Mouse (Mus musculus) adrenal gland, postnatal 14 days (tissue): ENCODE measurements at regions not wholly inside any gene's neighbourhood (a gene's known extent, or its start where the extent isn't known, plus 50 kb on each side); places are given as distances from the start of the nearest gene placed in this dataset.

Experiments used
- DNase-seq: peaks from one replicate; pipeline ENCODE4 v3.0.0; 2021; ENCODE audit warnings: mixed read lengths

GRCm38 (mm10) chr2:173418951-173419350 is 103.4 kb upstream of the 1700021F07Rik start:
- peak; percentile 63 for DNase-seq

DNA sequence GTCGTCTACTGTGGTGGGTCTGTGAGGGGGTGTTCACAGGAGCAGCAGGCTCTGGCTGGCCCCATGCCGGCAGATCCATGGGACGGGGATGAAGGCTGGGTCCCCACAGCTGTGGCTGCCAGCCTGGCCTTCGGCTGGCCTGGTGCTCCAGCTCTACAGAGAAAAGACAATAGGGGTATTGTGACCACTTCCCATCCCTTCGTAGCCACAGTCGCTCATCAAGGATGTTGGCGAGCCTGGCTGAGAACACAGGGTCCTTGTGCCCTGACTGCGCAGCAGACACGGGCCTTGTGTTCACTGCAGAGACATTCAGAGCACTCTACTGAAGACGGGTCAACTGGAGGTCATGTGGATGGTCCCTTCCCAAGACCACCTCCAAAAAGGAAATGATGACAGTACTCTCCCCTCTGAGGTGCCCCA is 102.4 kb upstream of the 1700021F07Rik start:
- DNase-seq = no peak

- no peak for DNase-seq
Measured at GRCm38 (mm10) chr2:173420481-173420880, 101.9 kb upstream of the 1700021F07Rik start.

DNA sequence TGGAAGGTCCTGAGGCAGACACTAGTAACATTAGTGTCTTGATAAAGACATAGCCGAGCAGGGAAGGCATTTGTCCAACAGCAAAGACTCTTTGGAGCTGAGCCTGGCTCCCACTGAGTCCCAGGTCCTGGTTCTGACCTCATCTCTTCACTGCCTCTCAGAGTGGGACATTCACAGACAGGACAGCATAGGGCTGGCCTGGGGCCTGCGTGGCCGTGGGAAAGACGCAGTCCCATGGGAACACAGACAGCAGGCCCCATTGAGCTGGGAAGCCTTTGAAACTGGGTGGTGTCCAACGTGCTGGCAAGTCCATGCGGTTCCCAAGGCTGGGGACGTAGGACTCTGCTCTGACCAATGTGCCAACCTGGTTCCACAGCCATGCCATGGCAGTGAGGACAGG is 97.5 kb upstream of the 1700021F07Rik start:
- no peak for DNase-seq

- no peak for DNase-seq
Measured at GRCm38 (mm10) chr2:173425754-173426153, 96.6 kb upstream of the 1700021F07Rik start.

GRCm38 (mm10) chr2:173426191-173427065 is 96.0 kb upstream of the 1700021F07Rik start:
- no peak for DNase-seq

DNA sequence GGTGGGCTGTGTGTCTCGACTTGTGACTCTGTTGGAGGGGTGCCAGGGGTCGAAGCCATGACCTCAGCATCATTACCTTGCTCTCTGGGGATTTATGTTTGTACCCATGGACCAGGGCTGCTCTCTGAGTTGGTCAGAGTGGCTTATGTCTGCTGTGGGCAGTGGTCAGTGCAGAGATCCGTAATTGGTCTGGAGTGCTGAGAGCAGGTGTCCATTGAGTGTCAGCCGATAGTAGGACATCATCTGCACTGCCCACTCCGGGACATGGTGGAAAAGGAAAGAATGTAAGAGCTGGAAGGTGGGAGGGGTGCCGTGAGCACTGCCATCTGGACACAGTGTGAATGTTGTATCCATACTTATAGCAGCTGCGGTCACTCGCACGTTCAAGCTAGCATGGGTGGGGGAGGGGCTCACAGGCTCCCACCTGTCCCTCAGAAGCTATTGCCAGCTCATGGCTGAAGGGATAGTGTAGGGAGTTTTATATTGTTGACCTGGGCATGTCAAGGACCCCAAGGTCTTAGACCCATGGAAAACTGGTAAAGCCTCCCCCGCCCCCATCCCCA is 94.4 kb upstream of the 1700021F07Rik start:
- no peak for DNase-seq

GRCm38 (mm10) chr2:173431841-173432240 is 90.5 kb upstream of the 1700021F07Rik start:
- no peak for DNase-seq

GRCm38 (mm10) chr2:173432258-173432657 is 90.1 kb upstream of the 1700021F07Rik start:
- DNase-seq = no peak

- DNase-seq = no peak
Measured at GRCm38 (mm10) chr2:173432886-173433624, 89.3 kb upstream of the 1700021F07Rik start.

DNA sequence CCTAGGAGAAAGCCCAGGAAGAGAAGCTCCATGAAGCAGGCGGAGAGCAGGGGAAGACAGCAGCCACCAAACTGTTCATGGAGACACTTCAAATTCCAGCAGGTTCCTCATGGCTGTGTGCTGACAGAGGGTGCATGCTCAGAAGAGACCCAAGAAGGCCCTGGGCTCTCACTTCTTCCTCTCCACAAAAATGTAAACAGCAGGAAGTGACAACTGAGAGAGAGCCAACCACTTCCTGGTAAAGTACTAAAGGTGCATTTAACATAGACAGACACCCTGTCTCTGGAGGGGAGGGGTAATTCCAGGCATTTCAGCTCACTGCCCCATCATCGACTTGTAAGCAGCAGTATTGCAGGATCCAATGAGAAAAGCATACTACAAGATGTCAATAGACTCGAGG is 85.8 kb upstream of the 1700021F07Rik start:
- DNase-seq = no peak

DNA sequence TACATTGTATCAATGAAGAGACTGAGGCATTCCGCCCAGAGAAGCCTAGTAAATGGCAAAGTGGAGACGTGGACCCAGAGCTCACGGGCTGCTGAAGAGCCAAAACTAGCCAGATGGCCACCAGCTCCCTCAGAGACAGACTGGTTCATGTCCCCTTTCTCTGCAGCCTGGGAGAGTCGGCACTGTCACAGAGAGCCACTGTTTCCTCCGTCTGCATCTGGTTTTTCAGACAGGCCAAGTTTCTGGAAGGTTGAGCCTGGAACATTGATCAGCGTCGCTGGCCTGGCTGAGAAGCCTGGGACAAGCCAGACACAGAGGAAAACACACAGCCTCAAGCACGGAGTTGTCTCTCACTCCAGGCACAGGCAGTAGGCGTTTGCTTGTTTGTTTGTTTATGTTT is 83.4 kb upstream of the 1700021F07Rik start:
- no peak for DNase-seq

DNA sequence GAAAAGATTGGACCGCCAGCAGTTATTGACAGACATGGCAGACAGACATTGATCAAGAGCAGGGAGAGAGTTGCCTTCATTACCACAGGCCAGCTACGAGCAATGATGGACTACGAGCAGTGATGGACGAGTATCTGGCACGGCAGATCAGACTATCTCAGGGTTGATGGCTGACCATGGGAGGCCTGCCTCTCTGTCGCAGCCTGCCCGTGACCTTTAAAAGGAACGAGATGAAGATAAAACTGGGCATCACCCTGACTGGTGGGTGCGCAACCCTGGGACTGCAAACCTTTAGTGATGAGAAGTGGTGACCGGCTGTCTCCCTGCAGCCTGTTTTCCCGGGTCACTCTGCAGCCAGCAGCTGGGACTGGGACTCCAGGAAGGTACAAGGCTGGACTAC is 80.3 kb upstream of the 1700021F07Rik start:
- peak; percentile 67 for DNase-seq

DNA sequence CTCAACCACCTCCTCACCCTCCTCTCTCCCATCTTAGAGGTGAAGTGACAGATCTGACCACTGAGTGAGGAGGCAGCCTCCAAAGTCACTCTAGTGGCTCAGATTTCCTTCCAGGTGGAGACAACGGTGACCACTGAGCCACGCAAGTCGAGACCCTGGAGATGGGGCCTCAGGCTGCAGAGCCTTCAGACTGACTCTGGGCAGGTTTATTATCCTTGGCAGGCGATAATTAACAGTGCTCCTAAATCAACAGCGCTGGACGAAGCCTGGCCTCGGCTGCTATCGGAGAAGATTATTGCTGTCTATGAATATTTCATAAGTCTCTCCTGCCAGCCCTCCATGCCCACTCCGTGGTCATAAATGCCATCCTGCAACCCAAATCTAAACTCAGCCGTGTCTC is 79.1 kb upstream of the 1700021F07Rik start:
- DNase-seq = no peak

DNA sequence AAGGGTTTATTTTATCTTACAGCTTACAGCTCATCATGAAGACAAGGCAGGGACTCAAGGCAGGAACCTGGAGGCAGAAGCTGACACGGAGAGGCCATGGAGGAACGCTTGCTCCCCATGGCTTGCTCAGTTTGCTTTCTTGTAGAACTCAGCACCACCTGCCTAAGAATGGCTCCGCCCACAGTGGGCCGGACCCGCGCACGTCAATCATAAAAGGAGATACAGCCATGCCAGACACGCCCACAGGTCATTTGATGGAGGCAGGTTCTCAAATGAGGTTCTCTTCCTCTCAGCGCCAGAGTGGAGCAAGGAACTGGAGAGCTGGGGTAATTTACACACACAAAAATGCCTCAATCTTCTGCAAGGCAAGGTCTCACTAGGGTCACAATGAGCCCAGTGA is 78.0 kb upstream of the 1700021F07Rik start:
- DNase-seq = no peak

DNA sequence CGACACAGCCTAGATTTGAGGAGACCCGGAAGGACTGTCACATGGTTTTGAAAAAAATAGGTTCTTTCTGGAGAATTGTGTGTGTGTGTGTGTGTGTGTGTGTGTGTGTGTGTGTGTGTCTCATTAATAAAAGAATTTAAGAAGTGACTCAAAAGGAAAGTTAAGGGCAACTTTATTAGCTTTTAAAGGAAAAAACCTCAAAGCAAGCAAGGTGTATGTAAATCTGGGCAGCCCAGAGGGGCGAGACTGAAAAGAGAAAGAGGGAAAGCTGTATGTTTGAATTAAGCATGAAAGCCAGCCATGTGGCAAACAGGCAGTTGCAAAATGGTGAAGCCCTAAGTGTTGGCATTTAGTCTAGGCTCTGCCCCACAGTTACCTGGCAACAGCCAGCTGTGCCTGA is 77.3 kb upstream of the 1700021F07Rik start:
- DNase-seq = no peak

- DNase-seq = no peak
Measured at GRCm38 (mm10) chr2:173448546-173449187, 73.7 kb upstream of the 1700021F07Rik start.

- DNase-seq = no peak
Measured at GRCm38 (mm10) chr2:173449198-173449597, 73.2 kb upstream of the 1700021F07Rik start.

DNA sequence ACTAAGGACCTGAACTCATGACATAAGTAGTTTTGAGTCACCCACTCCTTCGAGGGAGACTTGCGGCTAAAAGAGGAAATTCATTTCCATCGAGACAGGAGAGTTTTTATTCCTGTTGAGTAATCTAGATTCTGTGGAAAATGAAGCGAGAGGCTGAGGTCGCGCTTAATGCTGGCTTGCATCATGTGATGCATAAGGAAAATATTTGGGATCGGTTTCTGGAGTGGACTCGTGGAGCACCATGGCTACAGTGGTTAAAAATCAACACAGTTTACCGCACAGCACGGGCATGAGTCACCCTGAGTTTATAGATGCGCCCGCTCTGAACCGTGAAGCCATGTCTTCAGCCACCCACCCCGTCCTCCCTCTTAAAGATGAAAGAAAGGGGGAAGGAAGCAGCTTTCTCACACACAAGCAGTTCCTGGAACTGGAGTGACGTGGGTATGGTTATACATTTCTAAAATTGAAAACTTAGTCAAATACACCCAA is 70.3 kb upstream of the 1700021F07Rik start:
- DNase-seq = no peak

DNA sequence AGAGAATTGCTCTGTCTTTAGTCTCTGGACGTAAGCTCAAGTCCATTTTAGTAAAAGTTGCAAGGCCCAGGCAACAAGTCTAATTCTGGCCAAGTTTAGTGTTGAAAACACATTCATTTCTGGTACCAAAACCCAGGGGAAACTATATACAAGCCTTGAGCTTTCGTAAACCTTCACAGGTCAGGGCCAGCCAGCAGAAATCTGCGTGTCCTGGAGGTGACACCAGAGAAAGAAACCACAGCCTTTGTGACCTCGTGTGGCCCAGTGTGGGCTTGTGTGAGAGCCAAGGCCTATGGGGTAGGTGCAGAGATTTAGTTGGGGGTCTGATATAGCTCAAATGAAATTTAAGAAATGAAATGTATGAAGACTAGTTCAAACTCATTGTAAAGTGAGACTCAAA is 69.6 kb upstream of the 1700021F07Rik start:
- DNase-seq = peak; percentile 35

- DNase-seq = peak; percentile 71
Measured at GRCm38 (mm10) chr2:173453569-173454405, 68.6 kb upstream of the 1700021F07Rik start.

DNA sequence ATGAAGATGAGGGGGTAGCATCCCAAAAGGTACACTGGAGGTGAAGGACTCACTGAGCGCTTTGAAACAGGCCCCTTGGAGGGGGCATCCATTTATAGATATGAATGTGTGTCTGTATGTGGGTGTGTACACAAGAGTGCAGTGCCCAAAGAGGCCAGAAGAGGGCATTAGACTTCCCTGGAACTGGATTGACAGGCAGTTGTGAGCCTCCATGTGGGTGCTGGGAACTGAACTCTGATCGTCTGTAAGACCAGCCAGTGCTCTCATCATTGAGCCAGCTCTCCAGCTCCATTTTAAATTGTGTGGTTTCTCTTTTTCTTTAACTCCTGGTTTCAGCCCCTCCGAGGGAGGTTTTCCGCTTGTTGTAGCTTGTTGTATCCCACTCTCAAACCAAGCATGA is 67.6 kb upstream of the 1700021F07Rik start:
- no peak for DNase-seq
